Mouse (Mus musculus): ENCODE results near the gene Hyal1. TPM values are rescaled to one million over a fixed set of nuclear protein-coding genes. Genes with fewer than 3 reads are reported as not detected.
A peak's percentile ranks its signal among the peaks of the same experiment; 100 is the strongest.

Hyal1 gene
- polyA plus RNA-seq, 1 experiment from 2014 or later = 8.5 TPM

- no peak for ATAC-seq (ENCODE audit: low read depth)
- Histone ChIP-seq H3K36me3 (peaks cover 77% of the 10 kb centered on the region), H3K4me3 (no peak overlapping the region), H3K9me3 (no peaks in the 10 kb centered on the region), H3K27me3 (no peaks in the 10 kb centered on the region), H3K27ac (replicated peaks) (peak overlapping the region; percentile 77), H3K4me2 (no peak overlapping the region), H3K9ac (peak overlapping the region; percentile 50), H3K4me1 (replicated peaks) (peaks cover 33% of the 10 kb centered on the region)
- 56% methylated on average over 13 of the region's 13 CpGs for WGBS
Observed at GRCm38 (mm10) chr9:107618778-107619545, 42.2 kb downstream of the Hyal1 start.

DNA sequence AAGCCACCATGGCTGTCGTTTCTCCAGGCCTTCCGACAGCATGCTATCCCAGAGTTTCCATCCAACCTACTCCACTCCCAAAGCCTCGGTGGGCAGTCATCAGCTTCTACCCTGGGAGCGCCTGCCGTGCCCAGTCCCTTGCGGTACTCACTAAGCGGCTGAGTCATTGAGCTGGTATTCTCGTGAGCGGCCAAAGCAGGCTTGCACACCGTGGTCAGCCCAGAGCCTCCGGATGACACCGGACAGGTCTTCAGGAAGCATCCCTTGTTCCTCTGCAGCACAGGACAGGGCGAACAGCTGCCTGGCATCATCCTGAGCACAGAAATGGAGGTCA, 42.8 kb downstream of the Hyal1 start:
- Histone ChIP-seq H3K36me3 (peaks cover 71% of the 10 kb centered on the region), H3K27ac (replicated peaks) (peak overlapping the region; percentile 77), H3K4me1 (replicated peaks) (peaks cover 37% of the 10 kb centered on the region), H3K9ac (peak overlapping the region; percentile 6), H3K4me2 (no peak overlapping the region), H3K9me3 (no peaks in the 10 kb centered on the region), H3K27me3 (no peaks in the 10 kb centered on the region), H3K4me3 (no peak overlapping the region)
- ATAC-seq (ENCODE audit: low read depth) = no peak
- whole genome bisulfite sequencing = 87% methylated on average over 13 of the region's 13 CpGs

DNA sequence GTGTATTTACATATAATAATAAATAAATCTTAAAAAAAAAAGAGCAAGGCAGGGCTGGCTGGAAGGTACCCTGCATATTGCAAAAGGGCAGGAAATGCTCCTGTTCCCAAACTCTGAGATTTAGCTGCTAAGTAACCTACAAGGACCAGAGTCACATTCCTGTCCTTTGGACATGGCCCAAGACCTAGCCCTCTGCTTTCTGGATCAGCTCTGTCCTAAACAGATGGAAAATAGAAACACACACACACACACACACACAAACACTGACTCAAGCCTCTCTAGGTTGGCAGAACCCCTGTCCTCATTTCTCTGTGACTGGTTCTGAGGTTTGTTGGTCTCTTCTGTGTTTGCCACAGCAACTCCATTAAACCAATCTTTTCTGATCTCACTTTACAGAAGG, 44.2 kb downstream of the Hyal1 start:
- no peaks in the 10 kb centered on the region for H3K27me3 ChIP-seq
- ATAC-seq (ENCODE audit: low read depth) = no peak

GRCm38 (mm10) chr9:107624539-107624938, 47.8 kb downstream of the Hyal1 start:
- Histone ChIP-seq H3K4me2 (no peak overlapping the region; the same call in 1 of the 2 replicates), H3K9ac (peak overlapping the region; percentile 41; the same call in 1 of the 2 replicates), H3K27ac (replicated peaks) (peak overlapping the region; percentile 98), H3K27me3 (no peaks in the 10 kb centered on the region), H3K4me1 (replicated peaks) (peaks cover 62% of the 10 kb centered on the region), H3K36me3 (peaks cover 26% of the 10 kb centered on the region), H3K9me3 (no peaks in the 10 kb centered on the region), H3K4me3 (no peak overlapping the region)
- WGBS = 68% methylated on average over 5 of the region's 5 CpGs
- no peak for ATAC-seq (ENCODE audit: low read depth)

More for the DNA sequence above, 44.2 kb downstream of the Hyal1 start:
- Histone ChIP-seq H3K9ac (no peak overlapping the region), H3K36me3 (peaks cover 61% of the 10 kb centered on the region), H3K4me2 (no peak overlapping the region), H3K27ac (replicated peaks) (0 out of 2 replicates have a peak overlapping the region, but pooled peaks have one; percentile 9), H3K4me1 (replicated peaks) (peaks cover 41% of the 10 kb centered on the region), H3K4me3 (no peak overlapping the region), H3K9me3 (no peaks in the 10 kb centered on the region)

GRCm38 (mm10) chr9:107624951-107625350, 48.2 kb downstream of the Hyal1 start:
- WGBS = 74% methylated on average over 3 of the region's 3 CpGs
- Histone ChIP-seq H3K9ac (peak overlapping the region; percentile 41), H3K4me3 (no peak overlapping the region), H3K27me3 (no peaks in the 10 kb centered on the region), H3K36me3 (peaks cover 22% of the 10 kb centered on the region), H3K27ac (replicated peaks) (peak overlapping the region; percentile 98), H3K4me2 (no peak overlapping the region; the same call in 1 of the 2 replicates), H3K9me3 (no peaks in the 10 kb centered on the region), H3K4me1 (replicated peaks) (peaks cover 62% of the 10 kb centered on the region)
- ATAC-seq (ENCODE audit: low read depth) = no peak

DNA sequence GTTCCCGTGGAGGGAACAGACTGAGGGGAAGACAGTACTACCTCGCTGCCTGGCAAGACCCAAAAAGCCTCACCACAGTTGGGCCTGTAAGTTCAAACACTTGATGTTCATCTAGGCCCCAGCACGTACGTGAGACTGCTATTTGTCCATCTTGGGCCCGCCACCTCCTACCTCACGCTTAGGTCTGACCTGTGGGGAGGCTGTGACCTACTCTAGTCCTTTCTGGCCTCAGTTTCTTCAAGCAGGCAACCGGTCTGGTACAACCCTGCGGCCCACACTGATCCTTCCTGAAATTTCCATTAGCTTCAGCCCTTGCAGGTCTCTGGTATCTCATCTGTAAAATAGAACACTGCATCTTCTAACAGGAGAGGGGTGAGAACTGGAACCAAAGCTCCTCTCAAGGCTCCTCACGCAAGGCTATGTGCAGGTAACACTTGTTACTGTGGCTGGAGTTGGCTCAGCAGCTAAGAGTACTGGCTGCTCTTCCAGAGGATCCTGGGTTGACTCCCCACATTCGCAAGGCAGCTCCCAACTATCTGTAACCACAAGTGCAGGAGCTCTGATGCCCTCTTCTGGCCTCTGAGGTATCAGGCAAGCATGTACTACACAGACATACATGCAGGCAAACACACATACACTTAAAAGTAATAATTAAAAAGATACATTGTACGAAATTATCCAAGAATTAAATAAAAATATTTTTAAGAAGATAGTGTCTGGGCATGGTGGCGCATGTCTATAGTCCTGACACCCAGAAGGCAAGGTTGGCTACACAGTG, 48.8 kb downstream of the Hyal1 start:
- peak overlapping the region; percentile 41; the same call in 1 of the 2 replicates for H3K9ac ChIP-seq
- ATAC-seq (ENCODE audit: low read depth) = no peak
- H3K9me3 ChIP-seq = no peaks in the 10 kb centered on the region
- H3K36me3 ChIP-seq = peaks cover 16% of the 10 kb centered on the region
- WGBS = 90% methylated on average over 12 of the region's 12 CpGs
- no peaks in the 10 kb centered on the region for H3K27me3 ChIP-seq
- H3K4me2 ChIP-seq = no peak overlapping the region
- peak overlapping the region; percentile 98 for H3K27ac ChIP-seq (replicated peaks)
- no peak overlapping the region for H3K4me3 ChIP-seq
- H3K4me1 ChIP-seq (replicated peaks) = peaks cover 67% of the 10 kb centered on the region

GRCm38 (mm10) chr9:107626158-107626843, 49.6 kb downstream of the Hyal1 start:
- Histone ChIP-seq H3K27me3 (no peaks in the 10 kb centered on the region), H3K9me3 (no peaks in the 10 kb centered on the region), H3K4me2 (peak overlapping the region; percentile 99), H3K4me1 (replicated peaks) (peaks cover 75% of the 10 kb centered on the region), H3K36me3 (peaks cover 16% of the 10 kb centered on the region), H3K27ac (replicated peaks) (peak overlapping the region; percentile 98), H3K9ac (peak overlapping the region; percentile 96), H3K4me3 (peak overlapping the region; percentile 15)
- ATAC-seq (ENCODE audit: low read depth) = peak; percentile 37
- 30% methylated on average over 13 of the region's 15 CpGs for WGBS

- Histone ChIP-seq H3K4me2 (peak overlapping the region; percentile 99), H3K36me3 (peaks cover 16% of the 10 kb centered on the region), H3K4me1 (replicated peaks) (peaks cover 80% of the 10 kb centered on the region), H3K27me3 (no peaks in the 10 kb centered on the region), H3K4me3 (peak overlapping the region; percentile 15), H3K9ac (peak overlapping the region; percentile 96), H3K9me3 (no peaks in the 10 kb centered on the region), H3K27ac (replicated peaks) (peak overlapping the region; percentile 98)
- peak; percentile 29 for ATAC-seq (ENCODE audit: low read depth)
- WGBS = 0% methylated on average over 2 of the region's 2 CpGs
Observed at GRCm38 (mm10) chr9:107626844-107627277, 50.1 kb downstream of the Hyal1 start.

DNA sequence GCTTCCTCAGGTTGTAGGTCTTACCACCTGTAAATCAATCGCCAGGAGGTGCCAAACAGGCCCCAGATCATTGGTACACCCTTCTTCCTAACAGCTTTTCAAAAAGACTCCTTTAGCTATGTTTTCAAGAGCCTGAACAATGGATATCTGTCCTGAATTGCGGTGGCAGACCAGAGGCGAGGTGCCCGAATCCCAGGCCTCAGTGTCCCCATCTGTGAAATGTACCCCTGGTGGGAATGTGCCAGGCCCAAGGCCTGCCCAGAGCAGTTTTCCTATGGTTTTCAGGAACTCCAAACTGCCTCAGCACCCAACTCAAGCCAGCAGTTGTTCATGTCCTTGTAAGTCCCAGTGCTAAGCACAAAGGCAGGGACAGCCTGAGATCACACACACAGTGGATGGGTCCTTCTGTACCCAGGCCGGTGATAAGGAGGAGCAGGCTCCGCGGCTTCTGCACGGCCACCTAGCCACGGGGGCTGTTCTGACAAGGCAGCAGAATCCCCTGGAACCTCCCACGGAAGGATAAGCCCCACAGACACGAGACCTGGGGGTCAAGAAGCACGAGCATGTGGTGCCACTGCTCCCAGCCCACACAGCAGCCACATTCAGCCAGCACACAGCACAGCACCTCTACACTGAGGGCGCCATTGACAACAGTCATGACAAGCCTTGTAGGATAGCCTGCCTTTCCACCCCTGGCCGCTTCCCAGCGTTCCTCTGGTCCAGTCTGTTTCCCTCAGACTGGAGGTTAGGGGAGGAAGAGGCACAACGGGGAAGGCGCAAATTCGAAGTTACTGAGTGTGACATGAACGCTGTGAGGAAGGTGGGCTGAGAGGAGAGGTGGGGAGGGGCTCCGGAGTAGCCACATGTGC, 50.9 kb downstream of the Hyal1 start:
- 22% methylated on average over 20 of the region's 20 CpGs for WGBS
- H3K9ac ChIP-seq = peak overlapping the region; percentile 96
- no peak overlapping the region for H3K4me3 ChIP-seq

DNA sequence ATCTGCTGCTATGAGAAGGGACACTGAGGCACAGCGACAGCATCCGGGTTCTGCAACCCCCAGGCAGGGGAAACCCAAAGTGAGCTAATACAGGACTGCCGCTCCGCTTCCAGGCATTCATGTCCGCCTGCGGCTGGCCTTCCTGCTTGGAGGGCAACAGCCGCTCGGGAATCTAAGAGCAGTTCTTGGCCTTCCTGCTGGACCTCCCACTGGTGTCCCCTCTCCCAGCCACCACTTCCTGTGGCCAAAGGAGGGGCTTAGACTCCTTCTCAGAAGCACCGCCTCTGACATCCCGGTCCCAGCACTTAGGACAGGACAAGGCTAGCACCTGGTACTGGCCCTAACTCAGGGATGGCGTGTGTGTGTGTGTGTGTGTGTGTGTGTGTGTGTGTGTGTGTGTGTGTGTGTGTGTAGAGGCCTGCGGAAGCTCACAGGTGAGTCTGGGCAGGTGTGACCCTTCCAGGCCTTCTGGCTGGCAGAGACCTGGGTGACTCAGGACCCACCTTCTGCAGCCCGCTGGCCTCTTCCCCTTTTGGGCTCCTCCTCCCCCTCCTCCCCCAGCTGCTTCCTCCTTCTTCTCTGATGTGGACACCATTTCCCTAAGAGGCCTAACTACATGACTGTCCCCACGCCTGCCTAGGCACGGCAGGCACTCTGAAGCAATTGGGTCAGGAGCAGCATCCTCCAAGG, 52.1 kb downstream of the Hyal1 start:
- Histone ChIP-seq H3K27me3 (no peaks in the 10 kb centered on the region), H3K9me3 (no peaks in the 10 kb centered on the region), H3K9ac (peak overlapping the region; percentile 96), H3K4me2 (peak overlapping the region; percentile 99), H3K27ac (replicated peaks) (peak overlapping the region; percentile 98), H3K4me1 (replicated peaks) (peaks cover 98% of the 10 kb centered on the region), H3K4me3 (no peak overlapping the region), H3K36me3 (peaks cover 4% of the 10 kb centered on the region; the same call in 1 of the 2 replicates)
- 44% methylated on average over 14 of the region's 15 CpGs for WGBS
- no peak for ATAC-seq (ENCODE audit: low read depth)

More for the DNA sequence above, 50.9 kb downstream of the Hyal1 start:
- no peaks in the 10 kb centered on the region for H3K9me3 ChIP-seq
- no peaks in the 10 kb centered on the region for H3K27me3 ChIP-seq
- H3K36me3 ChIP-seq = peaks cover 9% of the 10 kb centered on the region
- ATAC-seq (ENCODE audit: low read depth) = no peak
- H3K4me1 ChIP-seq (replicated peaks) = peaks cover 88% of the 10 kb centered on the region
- H3K27ac ChIP-seq (replicated peaks) = peak overlapping the region; percentile 98
- peak overlapping the region; percentile 99 for H3K4me2 ChIP-seq

DNA sequence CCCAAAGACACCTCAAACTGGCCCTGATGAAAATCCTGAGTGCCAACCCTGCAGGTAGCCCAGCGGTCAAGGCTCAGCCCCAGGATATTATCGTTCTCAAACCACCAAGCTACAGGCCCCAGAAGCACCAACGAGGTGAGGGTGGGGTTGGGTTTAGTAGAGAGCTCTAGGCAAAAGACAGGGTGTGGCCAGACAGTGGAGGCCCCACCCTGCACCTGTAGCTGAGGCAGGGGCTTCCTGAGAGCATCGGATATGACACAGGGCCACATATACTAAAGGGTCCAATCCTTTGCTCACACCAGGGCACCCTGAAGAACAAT, 52.6 kb downstream of the Hyal1 start:
- Histone ChIP-seq H3K4me3 (peak overlapping the region; percentile 85; the same call in 1 of the 2 replicates), H3K36me3 (peaks cover 4% of the 10 kb centered on the region; the same call in 1 of the 2 replicates), H3K9me3 (no peaks in the 10 kb centered on the region), H3K4me1 (replicated peaks) (peaks cover 98% of the 10 kb centered on the region), H3K27me3 (no peaks in the 10 kb centered on the region), H3K9ac (peak overlapping the region; percentile 96), H3K27ac (replicated peaks) (peak overlapping the region; percentile 98), H3K4me2 (peak overlapping the region; percentile 99)
- WGBS = 16% methylated on average over 4 of the region's 4 CpGs
- no peak for ATAC-seq (ENCODE audit: low read depth)
